Mouse (Mus musculus): ENCODE data around the gene Tesc.

The Tesc gene

GRCm38 (mm10) chr5:118015669-118016068 is 11.9 kb upstream of the Tesc start:
- DNase-seq (ENCODE audit: low read depth) = no peak

GRCm38 (mm10) chr5:118017527-118017926 is 10.0 kb upstream of the Tesc start:
- DNase-seq (ENCODE audit: low read depth) = no peak

DNA sequence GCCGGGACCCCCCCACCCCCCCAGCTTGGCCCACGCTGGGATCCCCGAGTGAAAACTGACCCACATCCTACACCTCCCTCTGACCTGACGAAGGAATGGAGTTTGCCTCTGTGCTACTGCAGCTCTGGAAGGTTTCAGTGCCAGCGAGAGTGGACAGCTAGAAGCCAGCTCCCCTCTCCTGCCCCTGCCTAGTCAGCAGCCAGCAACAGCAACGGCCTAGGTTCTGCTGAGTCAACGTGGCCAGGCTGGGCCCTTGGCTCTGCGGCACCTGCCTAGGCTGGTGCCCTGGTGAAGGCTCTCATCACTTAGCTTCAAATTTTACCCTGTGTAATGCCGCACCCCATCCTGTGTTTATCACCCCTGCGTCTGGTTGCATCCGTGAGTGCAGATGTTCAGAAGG is 7.6 kb upstream of the Tesc start:
- DNase-seq (ENCODE audit: low read depth) = no peak

DNA sequence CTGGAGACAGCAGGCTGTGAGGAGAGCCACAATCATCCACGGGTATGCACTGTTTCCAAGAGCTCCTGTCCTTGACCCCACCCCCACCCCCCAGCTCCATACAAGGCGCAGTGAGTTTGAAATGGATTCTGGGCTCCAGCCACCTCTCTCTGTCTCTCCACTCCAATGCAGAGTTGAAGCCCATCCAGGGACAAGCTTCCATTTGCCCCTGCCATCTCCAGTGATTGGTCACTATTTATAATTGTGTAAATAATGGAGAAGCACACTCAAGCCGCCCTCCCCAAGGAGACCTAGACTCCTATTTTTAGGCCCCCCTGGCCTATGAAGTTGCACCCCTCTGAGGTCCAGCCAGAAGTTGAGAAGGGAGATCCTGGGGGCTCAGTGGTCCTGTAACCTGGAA is 4.5 kb upstream of the Tesc start:
- DNase-seq (ENCODE audit: low read depth) = no peak

GRCm38 (mm10) chr5:118025880-118026279 is 1.7 kb upstream of the Tesc start:
- no peak for DNase-seq (ENCODE audit: low read depth)

DNA sequence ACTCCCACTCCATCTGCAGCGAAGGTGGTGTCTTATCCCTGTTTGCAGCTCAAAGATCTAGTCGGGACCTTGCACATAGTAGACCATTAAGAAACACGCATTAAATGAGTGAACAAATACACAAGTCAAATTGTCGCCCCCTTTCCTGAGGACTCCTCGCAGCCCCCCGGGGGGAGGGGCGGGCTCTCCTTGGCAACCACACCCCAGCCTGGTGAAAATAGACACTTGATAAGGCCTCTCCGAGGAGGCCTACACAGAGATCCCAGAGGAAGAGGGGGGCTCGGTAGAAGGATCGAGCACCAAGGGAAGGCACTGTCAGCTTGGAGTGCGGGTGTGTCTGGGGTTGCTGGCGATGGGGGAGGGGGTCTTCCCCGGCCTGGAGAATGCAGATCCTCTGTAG is 1.2 kb upstream of the Tesc start:
- no peak for DNase-seq (ENCODE audit: low read depth)

- no peak for DNase-seq (ENCODE audit: low read depth)
Measured at GRCm38 (mm10) chr5:118027101-118027697, 344 bp upstream of the Tesc start.

DNA sequence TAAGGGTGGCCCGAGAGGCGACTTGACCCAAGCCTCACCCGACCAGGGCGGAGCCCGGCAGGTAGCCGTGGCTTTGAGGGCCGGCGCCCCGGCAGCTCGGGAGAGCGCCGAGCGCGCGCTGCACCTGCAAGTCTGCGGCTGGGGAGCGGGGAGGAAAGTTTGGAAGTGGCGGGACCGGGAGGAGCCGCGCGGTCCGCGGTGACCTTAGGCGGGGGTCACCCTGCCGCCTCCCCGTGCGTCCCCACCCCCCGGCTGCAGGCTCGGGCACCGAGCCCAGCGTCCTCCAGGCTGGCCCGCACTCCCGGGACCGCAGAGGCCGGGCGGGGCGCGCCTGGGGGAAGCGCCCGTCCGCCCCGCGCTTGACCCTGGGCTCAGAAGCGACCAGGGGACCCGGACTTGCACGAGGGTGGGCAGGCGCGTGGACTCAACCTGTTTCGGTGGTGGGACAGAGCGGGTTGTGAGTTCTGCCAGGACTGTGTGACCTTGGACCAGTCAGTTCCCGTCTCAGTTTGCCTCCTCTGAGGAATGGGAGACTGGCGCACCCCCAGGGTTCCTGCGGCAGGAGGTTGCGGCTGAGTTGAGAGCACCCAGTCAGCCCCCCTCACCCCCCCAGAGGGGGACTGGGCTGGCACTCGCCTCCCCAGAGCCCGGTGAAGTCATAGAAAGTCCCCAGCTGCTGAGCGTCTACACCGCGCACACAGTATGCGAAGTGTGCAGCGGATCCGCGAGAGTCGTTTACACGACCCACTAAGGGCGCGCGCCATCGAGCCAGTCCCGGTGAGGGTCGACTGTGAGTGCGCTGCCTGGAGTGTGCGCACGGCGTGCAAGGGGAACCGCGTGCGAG is 870 bp downstream of the Tesc start:
- DNase-seq (ENCODE audit: low read depth) = no peak

DNA sequence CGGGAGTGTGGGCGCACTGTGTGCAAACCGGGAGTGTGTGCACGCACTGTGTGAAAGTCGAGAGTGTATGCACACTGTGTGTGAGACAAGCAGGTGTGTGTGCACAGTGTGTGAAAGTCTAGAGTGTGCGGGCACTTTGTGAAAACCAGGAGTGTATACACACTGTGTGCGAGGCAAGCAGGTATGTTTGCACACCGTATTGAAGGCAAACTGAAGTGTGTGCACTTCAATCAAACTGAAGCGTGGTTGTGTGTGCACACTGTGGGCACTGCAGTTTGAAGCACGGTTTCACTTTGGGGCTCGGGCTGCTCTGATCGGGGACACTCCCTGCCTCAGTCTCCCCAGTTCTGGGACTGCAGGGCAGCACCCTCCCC is 1.5 kb downstream of the Tesc start:
- DNase-seq (ENCODE audit: low read depth) = no peak

- peak; percentile 46 for DNase-seq (ENCODE audit: low read depth)
Measured at GRCm38 (mm10) chr5:118029420-118029819, 1.9 kb downstream of the Tesc start.

DNA sequence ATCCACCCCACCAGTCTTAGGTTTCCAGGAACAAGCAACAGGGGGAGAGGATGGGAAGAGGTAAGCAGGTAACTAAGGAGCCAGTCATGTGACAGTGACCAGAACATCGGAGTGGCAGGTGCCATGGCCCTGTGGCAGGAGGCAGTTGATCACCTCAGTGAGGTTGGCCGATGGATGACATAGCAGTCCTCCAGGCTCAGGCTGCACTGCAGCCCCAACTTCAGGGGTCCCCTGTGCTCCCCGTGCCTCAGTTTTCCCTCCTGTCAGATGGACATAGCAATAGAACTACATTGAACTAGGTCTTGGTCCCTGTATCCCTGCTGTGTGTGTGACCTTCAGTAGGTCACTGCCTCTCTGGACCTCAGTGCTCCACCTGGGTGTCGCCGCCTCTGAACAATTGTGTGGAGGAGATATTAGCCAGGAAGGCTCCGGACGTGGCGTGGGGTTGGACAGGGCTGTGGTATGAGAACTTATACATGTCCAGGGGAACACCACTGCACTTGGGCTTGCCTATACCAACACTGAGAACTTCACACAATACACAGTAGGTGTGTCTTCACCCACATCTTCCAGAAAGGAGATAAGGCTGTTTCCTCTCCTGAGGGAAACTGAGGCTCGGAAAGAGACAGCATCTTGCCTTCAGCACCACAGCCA is 2.6 kb downstream of the Tesc start:
- no peak for DNase-seq (ENCODE audit: low read depth)

GRCm38 (mm10) chr5:118031059-118031458 is 3.5 kb downstream of the Tesc start:
- no peak for DNase-seq (ENCODE audit: low read depth)

- DNase-seq (ENCODE audit: low read depth) = peak; percentile 47
Measured at GRCm38 (mm10) chr5:118031508-118031907, 4.0 kb downstream of the Tesc start.

- DNase-seq (ENCODE audit: low read depth) = no peak
Measured at GRCm38 (mm10) chr5:118033328-118033727, 5.8 kb downstream of the Tesc start.

- no peak for DNase-seq (ENCODE audit: low read depth)
Measured at GRCm38 (mm10) chr5:118033740-118034139, 6.2 kb downstream of the Tesc start.

DNA sequence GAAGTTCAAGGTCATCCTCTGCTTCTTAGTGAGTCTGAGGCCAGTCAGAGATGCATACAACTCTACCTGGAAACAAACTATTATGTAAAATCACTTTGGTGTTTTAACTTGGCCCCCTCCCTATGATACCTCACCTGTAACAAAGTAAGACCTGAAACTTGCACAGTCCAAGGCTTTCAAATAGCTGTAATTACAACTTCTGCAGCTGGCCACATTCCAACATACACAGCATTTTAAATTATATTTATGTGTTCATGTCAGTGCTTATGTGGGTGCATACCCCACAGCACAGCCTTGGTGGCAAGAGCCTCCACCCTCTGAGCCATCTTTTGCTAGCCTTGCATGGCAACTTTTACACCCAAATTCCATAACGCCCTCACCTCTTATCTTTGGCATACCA is 7.1 kb downstream of the Tesc start:
- DNase-seq (ENCODE audit: low read depth) = no peak

- DNase-seq (ENCODE audit: low read depth) = no peak
Measured at GRCm38 (mm10) chr5:118035786-118036185, 8.2 kb downstream of the Tesc start.

GRCm38 (mm10) chr5:118036888-118037797 is 9.6 kb downstream of the Tesc start:
- peak; percentile 37 for DNase-seq (ENCODE audit: low read depth)

- DNase-seq (ENCODE audit: low read depth) = peak; percentile 71
Measured at GRCm38 (mm10) chr5:118037798-118038484, 10.4 kb downstream of the Tesc start.

DNA sequence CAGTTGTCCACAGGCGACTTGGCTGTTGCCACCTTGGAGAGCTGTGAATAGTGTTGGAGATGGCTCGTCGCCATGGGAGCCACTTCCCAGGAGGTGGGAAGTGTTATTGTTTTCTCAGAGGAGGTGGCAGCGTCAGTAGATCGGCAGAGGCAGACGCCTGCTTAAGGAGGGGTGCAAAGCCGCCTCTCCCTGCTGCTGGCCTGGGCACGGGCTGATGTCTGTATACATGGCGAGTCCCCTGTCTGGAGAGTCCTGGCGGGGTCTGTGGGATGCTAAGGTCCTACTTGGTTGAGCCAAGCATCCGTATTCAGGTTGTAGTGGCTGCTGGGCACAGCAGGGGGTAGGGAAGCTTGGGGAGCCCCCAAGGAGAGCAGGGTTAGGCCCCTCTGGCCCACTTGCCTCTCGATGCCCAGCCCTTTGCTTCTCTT is 11.7 kb downstream of the Tesc start:
- no peak for DNase-seq (ENCODE audit: low read depth)

GRCm38 (mm10) chr5:118042599-118042998 is 15.1 kb downstream of the Tesc start:
- DNase-seq (ENCODE audit: low read depth) = peak; percentile 30

GRCm38 (mm10) chr5:118043761-118044160 is 16.2 kb downstream of the Tesc start:
- DNase-seq (ENCODE audit: low read depth) = no peak

Data from NIH3T3 (cell line).